Mouse (Mus musculus): ENCODE measurements around the gene Klhdc10. TPM values are rescaled to one million over a fixed set of nuclear protein-coding genes. Genes with fewer than 3 reads are reported as not detected.
A peak's percentile ranks its signal among the peaks of the same experiment; 100 is the strongest.
"Not testable (repeated sequence)": the region's sequence is repeated elsewhere in the genome, so short reads cannot be mapped to it uniquely, and the experiment has no call there.

Gene Klhdc10
- total and polyA plus RNA-seq, 3 experiments = 19.9 to 48.8 (median 30.2) TPM

- H3K9me3 ChIP-seq (replicated peaks) = no peaks in the 10 kb centered on the region
- peaks cover 94% of the 10 kb centered on the region for H3K36me3 ChIP-seq (replicated peaks)
- no peak overlapping the region for H3K4me3 ChIP-seq (ENCODE audit: low read depth, low read length)
- H3K4me1 ChIP-seq (ENCODE audit: insufficient read depth, low read depth, low read length) = no peaks in the 10 kb centered on the region
- ATAC-seq (ENCODE audit: extremely low read depth, insufficient number of reproducible peaks, low FRiP score, poor library complexity, severe bottlenecking) (no peak), DNase-seq (ENCODE audit: low spot score) (no peak)
- TF ChIP-seq CTCF (IDR thresholded peaks at IDR 0.05; ENCODE audit: low read depth, low read length) = no peak
- no peak for TF ChIP-seq POLR2AphosphoS5 (IDR thresholded peaks at IDR 0.05; ENCODE audit: insufficient replicate concordance, low read depth, low read length)
- no peak for TF ChIP-seq TAL1 (conservative IDR thresholded peaks at IDR 0.05; ENCODE audit: low read depth, low read length)
- no peak for TF ChIP-seq GATA2 (IDR thresholded peaks at IDR 0.05; ENCODE audit: borderline replicate concordance, low read depth, low read length)
- no peak for TF ChIP-seq GATA1 (IDR thresholded peaks at IDR 0.05; ENCODE audit: borderline replicate concordance, low read length)
- no peaks in the 10 kb centered on the region; the same call in 1 of the 2 replicates for H3K27me3 ChIP-seq (ENCODE audit: insufficient read depth, low read length)
These were observed 26.7 kb upstream of the Klhdc10 start for GRCm38 (mm10) chr6:30374731-30375510.

GRCm38 (mm10) chr6:30375791-30376190 lies 25.9 kb upstream of the Klhdc10 start:
- TF ChIP-seq GATA2 (IDR thresholded peaks at IDR 0.05; ENCODE audit: borderline replicate concordance, low read depth, low read length) = no peak
- no peak for TF ChIP-seq POLR2AphosphoS5 (IDR thresholded peaks at IDR 0.05; ENCODE audit: insufficient replicate concordance, low read depth, low read length)
- no peak for TF ChIP-seq GATA1 (IDR thresholded peaks at IDR 0.05; ENCODE audit: borderline replicate concordance, low read length)
- TF ChIP-seq TAL1 (conservative IDR thresholded peaks at IDR 0.05; ENCODE audit: low read depth, low read length) = no peak
- TF ChIP-seq CTCF (IDR thresholded peaks at IDR 0.05; ENCODE audit: low read depth, low read length) = no peak
- no peaks in the 10 kb centered on the region for H3K9me3 ChIP-seq (replicated peaks)
- peaks cover 94% of the 10 kb centered on the region for H3K36me3 ChIP-seq (replicated peaks)
- H3K4me3 ChIP-seq (ENCODE audit: low read depth, low read length) = no peak overlapping the region
- H3K4me1 ChIP-seq (ENCODE audit: insufficient read depth, low read depth, low read length) = no peaks in the 10 kb centered on the region
- ATAC-seq (ENCODE audit: extremely low read depth, insufficient number of reproducible peaks, low FRiP score, poor library complexity, severe bottlenecking) (no peak), DNase-seq (ENCODE audit: low spot score) (no peak)
- no peaks in the 10 kb centered on the region; the same call in 1 of the 2 replicates for H3K27me3 ChIP-seq (ENCODE audit: insufficient read depth, low read length)

- H3K27me3 ChIP-seq (ENCODE audit: insufficient read depth, low read length) = no peaks in the 10 kb centered on the region
- no peak for DNase-seq (ENCODE audit: low spot score)
- H3K4me1 ChIP-seq (ENCODE audit: insufficient read depth, low read depth, low read length) = peaks cover 5% of the 10 kb centered on the region
- peaks cover 92% of the 10 kb centered on the region for H3K36me3 ChIP-seq (replicated peaks)
- TF ChIP-seq TAL1 (conservative IDR thresholded peaks at IDR 0.05; ENCODE audit: low read depth, low read length) (no peak), GATA2 (IDR thresholded peaks at IDR 0.05; ENCODE audit: borderline replicate concordance, low read depth, low read length) (no peak), GATA1 (IDR thresholded peaks at IDR 0.05; ENCODE audit: borderline replicate concordance, low read length) (no peak), POLR2AphosphoS5 (IDR thresholded peaks at IDR 0.05; ENCODE audit: insufficient replicate concordance, low read depth, low read length) (no peak)
- no peaks in the 10 kb centered on the region for H3K9me3 ChIP-seq (replicated peaks)
- no peak for ATAC-seq (ENCODE audit: extremely low read depth, insufficient number of reproducible peaks, low FRiP score, poor library complexity, severe bottlenecking)
- no peak overlapping the region for H3K4me3 ChIP-seq (ENCODE audit: low read depth, low read length)
These were observed 20.6 kb upstream of the Klhdc10 start for GRCm38 (mm10) chr6:30381116-30381515.

- Histone ChIP-seq H3K4me3 (ENCODE audit: low read depth, low read length) (peak overlapping the region; percentile 83), H3K36me3 (replicated peaks) (peaks cover 31% of the 10 kb centered on the region), H3K4me1 (ENCODE audit: insufficient read depth, low read depth, low read length) (peaks cover 16% of the 10 kb centered on the region)
- not testable (repeated sequence) for ATAC-seq (ENCODE audit: extremely low read depth, insufficient number of reproducible peaks, low FRiP score, poor library complexity, severe bottlenecking); H3K27me3 ChIP-seq (ENCODE audit: insufficient read depth, low read length); DNase-seq (ENCODE audit: low spot score); H3K9me3 ChIP-seq (replicated peaks)
These were observed 11.4 kb upstream of the Klhdc10 start for GRCm38 (mm10) chr6:30390271-30390670.

- Histone ChIP-seq H3K27me3 (ENCODE audit: insufficient read depth, low read length) (0 out of 2 replicates have a peak, but pooled peaks cover 2% of the 10 kb centered on the region), H3K4me3 (ENCODE audit: low read depth, low read length) (peak within 1 kb of the TSS; percentile 83), H3K36me3 (replicated peaks) (peaks cover 24% of the 10 kb centered on the region), H3K4me1 (ENCODE audit: insufficient read depth, low read depth, low read length) (peaks cover 16% of the 10 kb centered on the region), H3K9me3 (replicated peaks) (no peaks in the 10 kb centered on the region)
- DNase-seq (ENCODE audit: low spot score) (peak; percentile 67), ATAC-seq (ENCODE audit: extremely low read depth, insufficient number of reproducible peaks, low FRiP score, poor library complexity, severe bottlenecking) (peak; percentile 93)
- TF ChIP-seq GATA2 (IDR thresholded peaks at IDR 0.05; ENCODE audit: borderline replicate concordance, low read depth, low read length) (no peak), POLR2AphosphoS5 (IDR thresholded peaks at IDR 0.05; ENCODE audit: insufficient replicate concordance, low read depth, low read length) (no peak), CTCF (IDR thresholded peaks at IDR 0.05; ENCODE audit: low read depth, low read length) (no peak), TAL1 (conservative IDR thresholded peaks at IDR 0.05; ENCODE audit: low read depth, low read length) (no peak), GATA1 (IDR thresholded peaks at IDR 0.05; ENCODE audit: borderline replicate concordance, low read length) (no peak)
These were observed 10.7 kb upstream of the Klhdc10 start, which contains the start of gene Zc3hc1 for GRCm38 (mm10) chr6:30390714-30391697. Gene Zc3hc1 (minus strand): TSS chr6:30391028.

GRCm38 (mm10) chr6:30391996-30392395 lies 9.7 kb upstream of the Klhdc10 start:
- ATAC-seq (ENCODE audit: extremely low read depth, insufficient number of reproducible peaks, low FRiP score, poor library complexity, severe bottlenecking) (no peak), DNase-seq (ENCODE audit: low spot score) (no peak)
- no peak overlapping the region for H3K4me3 ChIP-seq (ENCODE audit: low read depth, low read length)
- H3K36me3 ChIP-seq (replicated peaks) = peaks cover 14% of the 10 kb centered on the region
- H3K9me3 ChIP-seq (replicated peaks) = no peaks in the 10 kb centered on the region
- H3K4me1 ChIP-seq (ENCODE audit: insufficient read depth, low read depth, low read length) = peaks cover 16% of the 10 kb centered on the region
- TF ChIP-seq GATA1 (IDR thresholded peaks at IDR 0.05; ENCODE audit: borderline replicate concordance, low read length) (no peak), TAL1 (conservative IDR thresholded peaks at IDR 0.05; ENCODE audit: low read depth, low read length) (no peak), GATA2 (IDR thresholded peaks at IDR 0.05; ENCODE audit: borderline replicate concordance, low read depth, low read length) (no peak), POLR2AphosphoS5 (IDR thresholded peaks at IDR 0.05; ENCODE audit: insufficient replicate concordance, low read depth, low read length) (no peak), CTCF (IDR thresholded peaks at IDR 0.05; ENCODE audit: low read depth, low read length) (no peak)
- H3K27me3 ChIP-seq (ENCODE audit: insufficient read depth, low read length) = 0 out of 2 replicates have a peak, but pooled peaks cover 2% of the 10 kb centered on the region
